Mouse (Mus musculus) heart, embryonic 15.5 days (tissue): ENCODE measurements around the gene Lmo7. TPM values are rescaled to one million over a fixed set of nuclear protein-coding genes. Genes with fewer than 3 reads are reported as not detected.

ENCODE experiments used
- ATAC-seq: fragments of 200-750 bp; cut with Nextera tagmentation; replicated peaks from 2 replicates; pipeline ENCODE4 v1.8.0; 2017; ENCODE audit warnings: low read depth, moderate TSS enrichment; ENCODE audit not compliant: insufficient number of reproducible peaks, insufficient read depth, low FRiP score
- H3K27ac ChIP-seq: fragments of 300-500 bp; sonication (generic); 2 replicates; pipeline ENCODE4 v1.5.1; 2015; ENCODE audit warnings: mild to moderate bottlenecking, inconsistent platforms
- H3K27me3 ChIP-seq: fragments of 300-500 bp; sonication (generic); 2 replicates; pipeline ENCODE4 v1.6.1; 2015; ENCODE audit warnings: inconsistent platforms
- H3K36me3 ChIP-seq: fragments of 300-500 bp; sonication (generic); 2 replicates; pipeline ENCODE4 v1.6.1; 2015; ENCODE audit warnings: mild to moderate bottlenecking, inconsistent platforms
- H3K4me1 ChIP-seq: fragments of 300-500 bp; sonication (generic); replicated peaks from 2 replicates; pipeline ENCODE4 v1.6.1; 2015; ENCODE audit warnings: inconsistent platforms
- H3K4me2 ChIP-seq: fragments of 300-500 bp; sonication (generic); 2 replicates; pipeline ENCODE4 v1.6.1; 2015; ENCODE audit warnings: inconsistent platforms, mild to moderate bottlenecking, moderate library complexity
- H3K4me3 ChIP-seq: fragments of 300-500 bp; sonication (generic); 2 replicates; pipeline ENCODE4 v1.5.1; 2015; ENCODE audit warnings: mild to moderate bottlenecking, inconsistent platforms
- H3K9ac ChIP-seq: fragments of 300-500 bp; sonication (generic); 2 replicates; pipeline ENCODE4 v1.6.1; 2015; ENCODE audit warnings: mild to moderate bottlenecking, inconsistent platforms
- H3K9me3 ChIP-seq: fragments of 300-500 bp; sonication (generic); replicated peaks from 2 replicates; pipeline ENCODE4 v1.6.1; 2016; ENCODE audit warnings: inconsistent platforms
- WGBS: fragments of 180-500 bp; shearing (Covaris S2); methylation state at CpG from one replicate; pipeline ENCODE4 v1.1.7; 2015; ENCODE audit warnings: mixed read lengths; 5-methylcytosine and 5-hydroxymethylcytosine counted together
- polyA plus RNA-seq: library from polyadenylated mRNA; unstranded; fragments of >200 nt; fragmentation: Nextera tagmentation; extraction: Ambion mirVana; gene quantifications from 2 replicates; pipeline ENCODE4 v1.2.1, GENCODE M21; 2015

Gene Lmo7
- polyA plus RNA-seq, 1 experiment from 2014 or later, result 261 TPM

DNA sequence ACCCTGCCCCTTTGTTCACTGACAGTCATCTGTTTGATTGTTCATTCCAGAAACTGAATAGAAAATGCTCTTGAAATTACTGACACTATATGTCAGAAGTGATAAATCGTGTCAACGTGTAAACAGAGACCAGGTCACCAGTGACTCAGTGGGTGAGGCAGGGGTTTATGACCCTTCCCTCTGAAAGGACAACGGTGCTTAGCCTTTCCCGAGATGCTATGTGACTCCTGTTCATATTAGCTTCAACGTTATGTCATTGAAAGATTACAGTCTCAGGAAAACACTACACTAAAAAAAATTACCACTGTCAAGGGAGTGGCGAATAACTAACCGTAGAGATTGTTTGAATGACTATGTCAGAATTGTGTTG, 75.6 kb downstream of the Lmo7 start:
- Histone ChIP-seq H3K4me3 (no peak overlapping the region), H3K27me3 (no peaks in the 10 kb centered on the region), H3K9ac (no peak overlapping the region), H3K4me1 (peaks cover 8% of the 10 kb centered on the region), H3K27ac (no peak overlapping the region), H3K36me3 (no peaks in the 10 kb centered on the region), H3K9me3 (no peaks in the 10 kb centered on the region), H3K4me2 (no peak overlapping the region)
- ATAC-seq, result no peak
- 66% methylated on average over 7 of the region's 7 CpGs for WGBS

DNA sequence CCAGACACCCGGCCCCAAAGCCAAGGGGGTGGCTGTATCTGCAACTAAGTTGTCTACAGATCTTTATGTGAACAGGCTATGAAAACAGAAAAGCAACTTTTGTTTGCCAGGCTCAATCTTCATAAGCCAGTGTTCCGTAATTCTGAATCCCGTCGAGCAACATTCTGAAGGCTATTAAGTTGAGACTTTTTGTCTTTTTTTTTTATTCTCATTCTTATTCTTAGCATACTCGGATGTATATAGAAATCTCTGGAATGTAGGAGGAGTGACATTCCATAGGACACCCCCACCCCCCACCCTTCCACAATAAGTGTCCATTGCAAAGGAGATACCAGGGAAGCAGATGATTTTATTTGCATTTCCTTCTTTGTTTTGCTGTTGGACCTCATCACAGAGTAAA, 76.3 kb downstream of the Lmo7 start:
- no peak overlapping the region for H3K9ac ChIP-seq
- H3K4me3 ChIP-seq, result no peak overlapping the region
- peaks cover 8% of the 10 kb centered on the region for H3K4me1 ChIP-seq
- no peak overlapping the region for H3K4me2 ChIP-seq
- no peaks in the 10 kb centered on the region for H3K27me3 ChIP-seq
- WGBS, result 60% methylated on average over 5 of the region's 5 CpGs
- H3K36me3 ChIP-seq, result no peaks in the 10 kb centered on the region
- no peak for ATAC-seq
- H3K27ac ChIP-seq, result no peak overlapping the region
- no peaks in the 10 kb centered on the region for H3K9me3 ChIP-seq

- no peaks in the 10 kb centered on the region for H3K27me3 ChIP-seq
- no peak overlapping the region for H3K27ac ChIP-seq
- H3K9me3 ChIP-seq, result no peaks in the 10 kb centered on the region
- H3K36me3 ChIP-seq, result no peaks in the 10 kb centered on the region
- no peak overlapping the region for H3K9ac ChIP-seq
- WGBS, result 85% methylated on average over 4 of the region's 4 CpGs
- H3K4me1 ChIP-seq, result peaks cover 5% of the 10 kb centered on the region; the same call in 1 of the 2 replicates
- ATAC-seq, result no peak
- no peak overlapping the region for H3K4me3 ChIP-seq
- no peak overlapping the region for H3K4me2 ChIP-seq
These were observed 76.8 kb downstream of the Lmo7 start for GRCm38 (mm10) chr14:101806607-101807006.

DNA sequence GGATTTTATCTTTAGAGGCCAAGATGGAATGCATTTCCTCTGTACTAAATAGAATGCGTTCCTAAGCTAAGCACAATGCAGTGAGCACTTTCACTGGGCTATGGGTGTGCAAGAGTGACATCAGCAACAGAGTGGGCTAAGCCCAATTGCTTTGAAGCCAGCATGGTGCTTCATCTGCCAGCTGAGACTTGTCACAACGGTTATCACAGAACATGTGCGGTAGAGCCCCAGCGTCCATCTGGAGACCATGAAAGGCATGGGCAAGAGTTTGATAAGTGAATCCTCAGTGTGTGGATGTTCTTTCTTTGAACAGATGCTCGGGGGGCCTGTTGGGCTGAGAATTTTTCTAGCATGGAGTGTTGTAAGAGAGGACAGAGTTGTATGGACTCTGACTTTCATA, 86.7 kb downstream of the Lmo7 start:
- 40% methylated on average over 5 of the region's 5 CpGs for WGBS
- H3K27ac ChIP-seq, result peak overlapping the region; percentile 43
- H3K27me3 ChIP-seq, result no peaks in the 10 kb centered on the region

GRCm38 (mm10) chr14:101822390-101822789, 92.6 kb downstream of the Lmo7 start:
- Histone ChIP-seq H3K27me3 (no peaks in the 10 kb centered on the region), H3K4me3 (no peak overlapping the region), H3K9me3 (no peaks in the 10 kb centered on the region), H3K4me1 (no peaks in the 10 kb centered on the region), H3K9ac (no peak overlapping the region), H3K36me3 (no peaks in the 10 kb centered on the region), H3K27ac (0 out of 2 replicates have a peak overlapping the region, but pooled peaks have one; percentile 12), H3K4me2 (no peak overlapping the region)
- WGBS, result 89% methylated on average over 6 of the region's 6 CpGs
- ATAC-seq, result no peak

More for the DNA sequence above, 86.7 kb downstream of the Lmo7 start:
- H3K9me3 ChIP-seq, result no peaks in the 10 kb centered on the region
- no peak overlapping the region for H3K9ac ChIP-seq
- peaks cover 10% of the 10 kb centered on the region for H3K4me1 ChIP-seq
- 0 out of 2 replicates have a peak, but pooled peaks have one; percentile 55 for ATAC-seq
- no peak overlapping the region for H3K4me3 ChIP-seq
- no peak overlapping the region for H3K4me2 ChIP-seq
- no peaks in the 10 kb centered on the region for H3K36me3 ChIP-seq

- Histone ChIP-seq H3K36me3 (no peaks in the 10 kb centered on the region), H3K27me3 (no peaks in the 10 kb centered on the region), H3K4me2 (no peak overlapping the region), H3K9me3 (no peaks in the 10 kb centered on the region), H3K4me1 (no peaks in the 10 kb centered on the region), H3K9ac (no peak overlapping the region), H3K4me3 (0 out of 2 replicates have a peak overlapping the region, but pooled peaks have one; percentile 15), H3K27ac (peak overlapping the region; percentile 67)
- 61% methylated on average over 4 of the region's 4 CpGs for WGBS
- peak; percentile 62; the same call in 1 of the 2 replicates for ATAC-seq
These were observed 93.1 kb downstream of the Lmo7 start for GRCm38 (mm10) chr14:101822871-101823270.

- ATAC-seq, result no peak
- Histone ChIP-seq H3K36me3 (no peaks in the 10 kb centered on the region), H3K4me2 (no peak overlapping the region), H3K9ac (no peak overlapping the region), H3K27ac (no peak overlapping the region), H3K27me3 (no peaks in the 10 kb centered on the region), H3K4me3 (no peak overlapping the region), H3K9me3 (no peaks in the 10 kb centered on the region), H3K4me1 (peaks cover 9% of the 10 kb centered on the region)
- 70% methylated on average over 5 of the region's 5 CpGs for WGBS
These were observed 99.9 kb downstream of the Lmo7 start for GRCm38 (mm10) chr14:101829676-101830075.

GRCm38 (mm10) chr14:101830116-101830515, 100.4 kb downstream of the Lmo7 start:
- WGBS, result 51% methylated on average over 6 of the region's 6 CpGs
- ATAC-seq, result no peak
- no peak overlapping the region for H3K4me3 ChIP-seq
- H3K9ac ChIP-seq, result no peak overlapping the region
- no peaks in the 10 kb centered on the region for H3K36me3 ChIP-seq
- no peak overlapping the region for H3K4me2 ChIP-seq
- H3K27me3 ChIP-seq, result no peaks in the 10 kb centered on the region
- H3K9me3 ChIP-seq, result no peaks in the 10 kb centered on the region
- no peak overlapping the region for H3K27ac ChIP-seq
- peaks cover 9% of the 10 kb centered on the region for H3K4me1 ChIP-seq

- ATAC-seq, result no peak
- H3K4me3 ChIP-seq, result no peak overlapping the region
- H3K9me3 ChIP-seq, result no peaks in the 10 kb centered on the region
- H3K36me3 ChIP-seq, result no peaks in the 10 kb centered on the region
- H3K4me1 ChIP-seq, result peaks cover 9% of the 10 kb centered on the region
- WGBS, result 63% methylated on average over 3 of the region's 3 CpGs
- H3K27me3 ChIP-seq, result no peaks in the 10 kb centered on the region
- H3K4me2 ChIP-seq, result no peak overlapping the region
- no peak overlapping the region for H3K9ac ChIP-seq
- no peak overlapping the region for H3K27ac ChIP-seq
These were observed 104.4 kb downstream of the Lmo7 start for GRCm38 (mm10) chr14:101834109-101834508.

DNA sequence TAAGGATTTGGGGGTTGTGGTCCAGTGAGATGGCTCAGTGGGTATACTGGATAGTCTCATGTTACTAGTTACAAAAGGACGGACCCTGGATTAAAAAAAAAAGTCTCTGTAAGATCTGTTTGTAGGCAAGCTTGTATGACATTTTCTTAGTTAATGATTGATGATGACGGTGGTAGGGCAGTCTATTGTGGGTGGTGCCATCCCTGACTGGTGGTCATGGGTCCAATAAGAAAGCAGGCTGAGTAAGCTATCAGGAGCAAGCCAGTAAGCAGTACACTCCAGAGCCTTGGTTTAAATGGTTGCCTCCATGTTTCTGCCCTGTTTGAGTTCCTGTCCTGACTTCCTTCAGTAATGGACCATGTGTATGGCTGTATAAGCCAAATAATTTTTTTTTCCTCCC, 106.6 kb downstream of the Lmo7 start:
- H3K27me3 ChIP-seq, result no peaks in the 10 kb centered on the region
- no peaks in the 10 kb centered on the region for H3K36me3 ChIP-seq
- peaks cover 9% of the 10 kb centered on the region for H3K4me1 ChIP-seq
- no peak overlapping the region for H3K27ac ChIP-seq
- ATAC-seq, result no peak
- H3K4me2 ChIP-seq, result no peak overlapping the region
- H3K4me3 ChIP-seq, result no peak overlapping the region
- 87% methylated on average over 2 of the region's 2 CpGs for WGBS
- H3K9me3 ChIP-seq, result no peaks in the 10 kb centered on the region
- H3K9ac ChIP-seq, result no peak overlapping the region

GRCm38 (mm10) chr14:101837176-101837575, 107.4 kb downstream of the Lmo7 start:
- peaks cover 9% of the 10 kb centered on the region for H3K4me1 ChIP-seq
- no peaks in the 10 kb centered on the region for H3K36me3 ChIP-seq
- H3K4me2 ChIP-seq, result no peak overlapping the region
- H3K27ac ChIP-seq, result no peak overlapping the region
- no peak for ATAC-seq
- no peaks in the 10 kb centered on the region for H3K9me3 ChIP-seq
- H3K27me3 ChIP-seq, result no peaks in the 10 kb centered on the region
- H3K4me3 ChIP-seq, result no peak overlapping the region
- 74% methylated on average over 6 of the region's 6 CpGs for WGBS
- no peak overlapping the region for H3K9ac ChIP-seq

DNA sequence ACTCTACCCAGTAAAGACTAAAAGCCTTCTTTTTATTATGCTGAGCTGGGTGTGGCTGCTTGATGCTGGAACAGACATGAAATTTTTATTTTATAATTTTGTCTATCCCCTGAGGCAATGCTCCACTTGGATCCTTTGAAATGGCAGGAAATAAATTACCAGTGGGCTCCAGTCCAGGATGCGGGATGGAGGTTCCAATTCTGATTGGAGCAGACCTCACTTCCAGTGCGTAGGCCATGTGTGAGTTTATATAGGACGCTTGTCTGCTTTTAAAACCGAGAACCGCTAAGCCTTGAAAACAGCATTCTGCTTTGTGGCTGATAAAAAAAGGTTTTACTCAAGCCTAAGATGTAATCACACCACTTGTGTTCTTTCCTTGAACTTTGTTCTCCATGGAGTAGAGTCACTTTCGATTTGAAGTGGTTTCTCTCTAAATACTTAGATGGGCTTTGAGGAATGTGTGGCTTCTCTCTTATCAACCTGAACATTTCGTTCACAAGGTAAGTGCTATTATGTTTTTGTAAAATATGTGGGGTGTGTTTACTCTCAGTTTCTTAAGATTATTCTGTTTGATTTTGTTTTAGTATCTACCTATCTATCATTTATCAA, 108.6 kb downstream of the Lmo7 start:
- no peak for ATAC-seq
- no peaks in the 10 kb centered on the region for H3K9me3 ChIP-seq
- peaks cover 9% of the 10 kb centered on the region for H3K4me1 ChIP-seq
- WGBS, result 54% methylated on average over 7 of the region's 7 CpGs
- no peak overlapping the region for H3K4me2 ChIP-seq
- H3K4me3 ChIP-seq, result no peak overlapping the region
- H3K36me3 ChIP-seq, result no peaks in the 10 kb centered on the region
- H3K9ac ChIP-seq, result no peak overlapping the region
- H3K27ac ChIP-seq, result no peak overlapping the region
- H3K27me3 ChIP-seq, result no peaks in the 10 kb centered on the region
